In genomic region chr3:90627807-90628206, GRCm38 (mm10) we compare ENCODE assay signal across 9 mouse cellular contexts. TPM values are rescaled to one million over a fixed set of nuclear protein-coding genes. Genes with fewer than 3 reads are reported as not detected.
DNase-seq lines count a peak whose midpoint lies in the region; ATAC-seq and TF ChIP-seq lines count a peak whose summit lies in the region.
"Had no signal": no experiment of that assay in that cellular context is flagged by ENCODE, and none has a peak within 500 bp of the region (broad histone marks: within the 10 kb centered on the region; RNA-seq: fewer than 3 reads in every experiment).

No protein-coding gene starts in this region.

- no peak overlapping the region for H3K9ac ChIP-seq in heart, adult 2 months (ENCODE audit: low read depth, low read length)
- no peak overlapping the region for H3K9ac ChIP-seq in stomach, embryonic 16.5 days (ENCODE audit: low read length)
- H3K9ac ChIP-seq: embryonic facial prominence, embryonic 15.5 days had no signal

- intact Hi-C loops in heart, adult 2 months (cut with DNase I): no loop called here
- intact Hi-C loops in heart, postnatal 36 days (cut with DNase I): no loop called here
- intact Hi-C loops in left cerebral cortex, postnatal 14 days (cut with DNase I): no loop called here

- no peak overlapping the region for H3K4me2 ChIP-seq in stomach, embryonic 16.5 days (ENCODE audit: low read depth, low read length)
- H3K4me2 ChIP-seq: embryonic facial prominence, embryonic 15.5 days had no signal

- TF ChIP-seq EP300 in heart, adult 2 months (IDR thresholded peaks at IDR 0.05; ENCODE audit: insufficient read depth, low read depth, low read length): no peak

- no peak overlapping the region for H3K4me3 ChIP-seq in heart, adult 2 months
- no peak overlapping the region for H3K4me3 ChIP-seq in testis, adult 2 months (ENCODE audit: control insufficient read depth, low read depth, low read length)
- no peak overlapping the region for H3K4me3 ChIP-seq in stomach, embryonic 16.5 days (replicated peaks; ENCODE audit: low read length)
- H3K4me3 ChIP-seq: embryonic facial prominence, embryonic 15.5 days had no signal

- 57% methylated on average over 4 of the region's 4 CpGs for WGBS in heart, adult 2 months
- WGBS in stomach, embryonic 16.5 days: 59% methylated on average over 4 of the region's 4 CpGs

- H3K36me3 ChIP-seq in heart, adult 2 months (ENCODE audit: control insufficient read depth, insufficient read depth, low read length): no peaks in the 10 kb centered on the region
- no peaks in the 10 kb centered on the region for H3K36me3 ChIP-seq in testis, adult 2 months (ENCODE audit: control insufficient read depth, insufficient read depth, low read length)
- no peaks in the 10 kb centered on the region for H3K36me3 ChIP-seq in stomach, embryonic 16.5 days (ENCODE audit: control insufficient read depth, insufficient read depth, low read length)
- H3K36me3 ChIP-seq: embryonic facial prominence, embryonic 15.5 days had no signal

- H3K4me1 ChIP-seq in heart, adult 2 months (ENCODE audit: control insufficient read depth, insufficient read depth, low read length): peaks cover 2% of the 10 kb centered on the region
- peaks cover 2% of the 10 kb centered on the region; the same call in 1 of the 2 replicates for H3K4me1 ChIP-seq in testis, adult 2 months (ENCODE audit: control insufficient read depth, insufficient read depth, low read length)
- peaks cover 22% of the 10 kb centered on the region for H3K4me1 ChIP-seq in stomach, embryonic 16.5 days (ENCODE audit: control insufficient read depth, insufficient read depth, low read length)

- DNase-seq in heart, adult 2 months: no peak
- no peak for DNase-seq in heart, postnatal 36 days
- no peak for DNase-seq in testis, postnatal 10 days (ENCODE audit: low spot score)
- peak; percentile 68 for DNase-seq in induced T-regulatory cell, adult 2 months (ENCODE audit: low read depth)
- DNase-seq in left cerebral cortex, postnatal 14 days (ENCODE audit: low spot score in 2 of 2): no peak

- peak; percentile 57 for TF ChIP-seq CTCF in heart, adult 2 months (IDR thresholded peaks at IDR 0.05)
- TF ChIP-seq CTCF in testis, adult 2 months (IDR thresholded peaks at IDR 0.05; ENCODE audit: control insufficient read depth, insufficient read depth, insufficient replicate concordance, low read depth, low read length): peak; percentile 37; the same call in 1 of the 2 replicates

- no peaks in the 10 kb centered on the region for H3K27me3 ChIP-seq in heart, adult 2 months (ENCODE audit: control insufficient read depth, insufficient read depth, low read length)
- H3K27me3 ChIP-seq in testis, adult 2 months (ENCODE audit: control insufficient read depth, insufficient read depth, low read length): no peaks in the 10 kb centered on the region
- H3K27me3 ChIP-seq in stomach, embryonic 16.5 days (ENCODE audit: control insufficient read depth, insufficient read depth, low read length): no peaks in the 10 kb centered on the region
- H3K27me3 ChIP-seq: embryonic facial prominence, embryonic 15.5 days had no signal

- no peaks in the 10 kb centered on the region for H3K79me2 ChIP-seq in heart, adult 2 months (replicated peaks; ENCODE audit: control insufficient read depth, insufficient read depth, low read length)

- TF ChIP-seq POLR2A in heart, adult 2 months (IDR thresholded peaks at IDR 0.05; ENCODE audit: insufficient read depth, low read depth, low read length): no peak
- TF ChIP-seq POLR2A in testis, adult 2 months (IDR thresholded peaks at IDR 0.05; ENCODE audit: control insufficient read depth, low read depth, low read length): no peak

- H3K27ac ChIP-seq in heart, adult 2 months: no peak overlapping the region
- H3K27ac ChIP-seq in testis, adult 2 months (ENCODE audit: control insufficient read depth, insufficient read depth, low read depth, low read length): no peak overlapping the region
- H3K27ac ChIP-seq in stomach, embryonic 16.5 days (ENCODE audit: low read length): 0 out of 2 replicates have a peak overlapping the region, but pooled peaks have one; percentile 94
- H3K27ac ChIP-seq: embryonic facial prominence, embryonic 15.5 days had no signal

- no peak for ATAC-seq in stomach, embryonic 16.5 days (ENCODE audit: insufficient read depth, low FRiP score)
- ATAC-seq in erythroblast, adult 5-6 weeks (replicated peaks; ENCODE audit: low FRiP score, poor library complexity, severe bottlenecking): no peak

- H3K9me3 ChIP-seq in stomach, embryonic 16.5 days (replicated peaks; ENCODE audit: control insufficient read depth, low read length): no peaks in the 10 kb centered on the region
- H3K9me3 ChIP-seq: embryonic facial prominence, embryonic 15.5 days had no signal

RNA-seq across cellular contexts. Expression of gene S100a6, which starts 15.1 kb away (rescaled TPM):
- 10 to 100 TPM; 65.8 to 79.9 TPM for total RNA-seq in heart, adult 2 months (2021)
- 141 and 158 TPM in 2 replicates for polyA plus RNA-seq in heart, adult 2 months (2012; rRNA removed)
- total RNA-seq in heart, postnatal 36 days (2021): 10 to 100 TPM; 71.6 to 89.7 TPM
- polyA plus RNA-seq in testis, adult 2 months (2012; rRNA removed): 13.0 and 20.8 TPM in 2 replicates
- 820 and 892 TPM in 2 replicates for polyA plus RNA-seq in stomach, embryonic 16.5 days (2015; fragmentation: Nextera tagmentation; extraction: Ambion mirVana)
- 10 to 100 TPM; 30.8 to 35.1 TPM for total RNA-seq in left cerebral cortex, postnatal 14 days (2021)
- total RNA-seq in erythroblast, adult 5-6 weeks (2015; ENCODE audit: low replicate concordance): 246 and 247 TPM in 2 replicates
- total RNA-seq in erythroblast, adult 5-6 weeks (2017; ENCODE audit: low replicate concordance): 99.2 and 118 TPM in 2 replicates

RNA-seq across cellular contexts. Expression of gene S100a5, which starts 19.5 kb away (rescaled TPM):
- not detected for total RNA-seq in heart, adult 2 months (2021)
- polyA plus RNA-seq in heart, adult 2 months (2012; rRNA removed): not detected in 2 replicates
- not detected for total RNA-seq in heart, postnatal 36 days (2021)
- not detected in 2 replicates for polyA plus RNA-seq in testis, adult 2 months (2012; rRNA removed)
- polyA plus RNA-seq in stomach, embryonic 16.5 days (2015; fragmentation: Nextera tagmentation; extraction: Ambion mirVana): 4.5 and 5.2 TPM in 2 replicates
- total RNA-seq in left cerebral cortex, postnatal 14 days (2021): not detected
- not detected in 2 replicates for total RNA-seq in erythroblast, adult 5-6 weeks (2015; ENCODE audit: low replicate concordance)
- not detected in 2 replicates for total RNA-seq in erythroblast, adult 5-6 weeks (2017; ENCODE audit: low replicate concordance)

RNA-seq across cellular contexts. Expression of gene S100a4, which starts 24.2 kb away (rescaled TPM):
- 10 to 100 TPM in 1 of 2 experiments, 1 to 10 TPM in 1; 9.9 to 11.4 TPM for total RNA-seq in heart, adult 2 months (2021)
- 20.4 and 26.3 TPM in 2 replicates for polyA plus RNA-seq in heart, adult 2 months (2012; rRNA removed)
- total RNA-seq in heart, postnatal 36 days (2021): 10 to 100 TPM; 10.1 to 14.2 TPM
- 0.96 and 1.9 TPM in 2 replicates for polyA plus RNA-seq in testis, adult 2 months (2012; rRNA removed)
- polyA plus RNA-seq in stomach, embryonic 16.5 days (2015; fragmentation: Nextera tagmentation; extraction: Ambion mirVana): 12.5 and 15.1 TPM in 2 replicates
- total RNA-seq in left cerebral cortex, postnatal 14 days (2021): 1 to 10 TPM; 6.8 to 7.0 TPM
- total RNA-seq in erythroblast, adult 5-6 weeks (2015; ENCODE audit: low replicate concordance): 64.0 and 136 TPM in 2 replicates
- total RNA-seq in erythroblast, adult 5-6 weeks (2017; ENCODE audit: low replicate concordance): 89.5 and 104 TPM in 2 replicates

RNA-seq across cellular contexts. Expression of gene S100a7a, which starts 26.0 kb away (rescaled TPM):
- total RNA-seq in heart, adult 2 months (2021): under 1 TPM; 0.18 to 0.57 TPM
- polyA plus RNA-seq in heart, adult 2 months (2012; rRNA removed): 0.29 and 1.0 TPM in 2 replicates
- total RNA-seq in heart, postnatal 36 days (2021): under 1 TPM in 1 of 2 experiments, not detected in 1; 0.27 TPM
- polyA plus RNA-seq in testis, adult 2 months (2012; rRNA removed): 0.07 TPM in 1 of 2 replicates, not detected in the other
- polyA plus RNA-seq in stomach, embryonic 16.5 days (2015; fragmentation: Nextera tagmentation; extraction: Ambion mirVana): 9.8 and 29.5 TPM in 2 replicates
- total RNA-seq in left cerebral cortex, postnatal 14 days (2021): 1 to 10 TPM; 1.0 to 1.5 TPM
- not detected in 2 replicates for total RNA-seq in erythroblast, adult 5-6 weeks (2015; ENCODE audit: low replicate concordance)
- total RNA-seq in erythroblast, adult 5-6 weeks (2017; ENCODE audit: low replicate concordance): not detected in 2 replicates

RNA-seq across cellular contexts. Expression of gene Gm42674, which starts 26.1 kb away (rescaled TPM):
- total RNA-seq in heart, adult 2 months (2021): not detected
- polyA plus RNA-seq in heart, adult 2 months (2012; rRNA removed): not detected in 2 replicates
- total RNA-seq in heart, postnatal 36 days (2021): not detected
- not detected in 2 replicates for polyA plus RNA-seq in testis, adult 2 months (2012; rRNA removed)
- not detected in 2 replicates for polyA plus RNA-seq in stomach, embryonic 16.5 days (2015; fragmentation: Nextera tagmentation; extraction: Ambion mirVana)
- not detected for total RNA-seq in left cerebral cortex, postnatal 14 days (2021)
- not detected in 2 replicates for total RNA-seq in erythroblast, adult 5-6 weeks (2015; ENCODE audit: low replicate concordance)
- total RNA-seq in erythroblast, adult 5-6 weeks (2017; ENCODE audit: low replicate concordance): not detected in 2 replicates
- polyA plus RNA-seq: embryonic facial prominence, embryonic 15.5 days had no signal

Comparison
In these comparisons a context has a peak if more than half of its experiments do, and no peak if none do; other contexts are left out.
1. RNA of gene S100a4, which starts 24.2 kb away (total RNA-seq): 64.0 to 136 TPM in erythroblast, adult 5-6 weeks; 10.1 to 14.2 TPM in heart, postnatal 36 days, 9.9 to 11.4 TPM in heart, adult 2 months and 6.8 to 7.0 TPM in left cerebral cortex, postnatal 14 days; every median in the first group is over 4 times any median in the second.